Mouse (Mus musculus): ENCODE data around the gene Kctd19. TPM values are rescaled to one million over a fixed set of nuclear protein-coding genes. Genes with fewer than 3 reads are reported as not detected.

Gene Kctd19
- polyA plus RNA-seq (2014; fragmentation: Illumina TruSeq; extraction: RNeasy Lipid Tissue Mini Kit (QIAGEN cat#74804); ENCODE audit: low read depth, low replicate concordance), result not detected

DNA sequence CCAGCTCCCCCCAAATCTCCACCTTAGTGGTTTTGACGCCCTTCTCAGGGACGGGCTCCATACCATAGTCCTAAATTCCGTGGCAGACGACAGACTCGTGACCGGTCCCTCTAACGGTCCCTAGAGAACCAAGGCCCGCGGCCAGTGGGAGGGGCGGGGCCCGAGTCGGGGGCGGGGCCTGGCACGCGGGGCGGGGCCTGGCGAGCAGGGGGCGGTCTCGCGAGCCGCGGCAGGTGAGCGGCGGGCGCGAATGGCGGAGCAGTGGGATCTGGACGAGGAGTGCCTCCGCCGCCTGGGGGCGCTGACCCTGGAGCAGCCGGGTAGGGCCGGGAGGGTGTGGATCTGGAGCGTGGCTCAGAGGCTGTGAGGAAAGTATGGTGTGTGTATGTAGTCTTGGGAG, at the start of gene Kctd19, which contains the start of gene Lrrc36:
Gene Kctd19 (minus strand): TSS at position 112 of the 400 bp plus-strand sequence.
Gene Lrrc36 (plus strand): TSS at position 181 of the 400 bp plus-strand sequence.

GRCm38 (mm10) chr8:105373032-105373431, 40.3 kb downstream of the Kctd19 start, which contains the start of gene Plekhg4:
Gene Plekhg4 (plus strand): TSS chr8:105373274.

DNA sequence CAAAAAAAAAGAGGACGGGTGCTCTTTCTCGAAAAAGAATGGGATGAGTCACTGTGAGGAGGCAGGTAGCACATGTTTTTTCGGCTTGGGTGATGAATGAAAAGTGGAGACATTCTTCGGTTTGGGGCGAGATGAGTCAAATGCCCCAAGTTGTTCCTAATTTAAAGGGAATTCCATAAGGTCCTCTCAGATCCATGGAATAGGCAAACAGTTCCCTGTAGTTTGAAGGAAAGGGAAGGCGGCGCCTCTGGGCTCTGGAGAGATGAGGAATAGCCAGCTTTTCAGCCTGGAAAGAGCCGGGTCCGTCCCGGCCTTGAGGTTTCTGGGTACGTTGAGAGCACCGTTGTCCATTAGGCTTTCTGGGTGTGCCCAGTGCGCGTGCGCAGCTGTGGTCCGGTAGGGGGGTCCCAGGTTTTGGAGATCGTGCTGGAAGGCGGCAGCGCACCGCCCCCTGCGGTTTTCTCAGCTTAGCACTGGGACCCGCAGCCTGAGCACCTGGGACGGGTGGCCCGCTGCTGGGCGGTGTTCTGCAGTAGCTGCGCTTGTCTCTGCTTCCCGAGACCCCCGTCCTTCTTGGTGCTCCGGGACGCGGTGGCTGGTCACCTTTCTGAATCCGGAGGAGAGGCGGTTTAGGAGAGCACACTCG, 64.7 kb downstream of the Kctd19 start, which contains the start of gene Slc9a5:
Gene Slc9a5 (plus strand): TSS at position 394 of the 646 bp plus-strand sequence.

GRCm38 (mm10) chr8:105347428-105348221, 65.7 kb downstream of the Kctd19 start, which contains the start of gene Fhod1:
Gene Fhod1 (minus strand): TSS chr8:105347953.

Other genes starting within 250 kb of the Kctd19 start
- gene Cbfb, start 242.8 kb downstream of the Kctd19 start, polyA plus RNA-seq (2014; fragmentation: Illumina TruSeq; extraction: RNeasy Lipid Tissue Mini Kit (QIAGEN cat#74804); ENCODE audit: low read depth, low replicate concordance), result 50.5 TPM
- 33.1 TPM for gene D230025D16Rik, start 188.4 kb downstream of the Kctd19 start, polyA plus RNA-seq (2014; fragmentation: Illumina TruSeq; extraction: RNeasy Lipid Tissue Mini Kit (QIAGEN cat#74804); ENCODE audit: low read depth, low replicate concordance)
- gene B3gnt9, start 158.3 kb downstream of the Kctd19 start, polyA plus RNA-seq (2014; fragmentation: Illumina TruSeq; extraction: RNeasy Lipid Tissue Mini Kit (QIAGEN cat#74804); ENCODE audit: low read depth, low replicate concordance), result 0.81 TPM
- 0.69 TPM for gene Tradd, start 148.9 kb downstream of the Kctd19 start, polyA plus RNA-seq (2014; fragmentation: Illumina TruSeq; extraction: RNeasy Lipid Tissue Mini Kit (QIAGEN cat#74804); ENCODE audit: low read depth, low replicate concordance)
- gene Fbxl8, start 148.9 kb downstream of the Kctd19 start, polyA plus RNA-seq (2014; fragmentation: Illumina TruSeq; extraction: RNeasy Lipid Tissue Mini Kit (QIAGEN cat#74804); ENCODE audit: low read depth, low replicate concordance), result not detected
- gene Hsf4, start 143.7 kb downstream of the Kctd19 start, polyA plus RNA-seq (2014; fragmentation: Illumina TruSeq; extraction: RNeasy Lipid Tissue Mini Kit (QIAGEN cat#74804); ENCODE audit: low read depth, low replicate concordance), result not detected
- gene Nol3, start 137.4 kb downstream of the Kctd19 start, polyA plus RNA-seq (2014; fragmentation: Illumina TruSeq; extraction: RNeasy Lipid Tissue Mini Kit (QIAGEN cat#74804); ENCODE audit: low read depth, low replicate concordance), result 1.5 TPM
- gene 4931428F04Rik, start 123.6 kb downstream of the Kctd19 start, polyA plus RNA-seq (2014; fragmentation: Illumina TruSeq; extraction: RNeasy Lipid Tissue Mini Kit (QIAGEN cat#74804); ENCODE audit: low read depth, low replicate concordance), result 0.28 TPM
- gene Exoc3l, start 117.4 kb downstream of the Kctd19 start, polyA plus RNA-seq (2014; fragmentation: Illumina TruSeq; extraction: RNeasy Lipid Tissue Mini Kit (QIAGEN cat#74804); ENCODE audit: low read depth, low replicate concordance), result not detected
- gene E2f4, start 115.8 kb downstream of the Kctd19 start, polyA plus RNA-seq (2014; fragmentation: Illumina TruSeq; extraction: RNeasy Lipid Tissue Mini Kit (QIAGEN cat#74804); ENCODE audit: low read depth, low replicate concordance), result 4.1 TPM
- 4.1 TPM for gene Elmo3, start 107.9 kb downstream of the Kctd19 start, polyA plus RNA-seq (2014; fragmentation: Illumina TruSeq; extraction: RNeasy Lipid Tissue Mini Kit (QIAGEN cat#74804); ENCODE audit: low read depth, low replicate concordance)
- 0.16 TPM for gene Lrrc29, start 87.2 kb downstream of the Kctd19 start, polyA plus RNA-seq (2014; fragmentation: Illumina TruSeq; extraction: RNeasy Lipid Tissue Mini Kit (QIAGEN cat#74804); ENCODE audit: low read depth, low replicate concordance)
- 10.8 TPM for gene Tmem208, start 87.1 kb downstream of the Kctd19 start, polyA plus RNA-seq (2014; fragmentation: Illumina TruSeq; extraction: RNeasy Lipid Tissue Mini Kit (QIAGEN cat#74804); ENCODE audit: low read depth, low replicate concordance)
- gene Fhod1, start 65.5 kb downstream of the Kctd19 start, polyA plus RNA-seq (2014; fragmentation: Illumina TruSeq; extraction: RNeasy Lipid Tissue Mini Kit (QIAGEN cat#74804); ENCODE audit: low read depth, low replicate concordance), result 0.28 TPM
- gene Slc9a5, start 64.7 kb downstream of the Kctd19 start, polyA plus RNA-seq (2014; fragmentation: Illumina TruSeq; extraction: RNeasy Lipid Tissue Mini Kit (QIAGEN cat#74804); ENCODE audit: low read depth, low replicate concordance), result not detected
- not detected for gene Plekhg4, start 40.2 kb downstream of the Kctd19 start, polyA plus RNA-seq (2014; fragmentation: Illumina TruSeq; extraction: RNeasy Lipid Tissue Mini Kit (QIAGEN cat#74804); ENCODE audit: low read depth, low replicate concordance)
- gene Lrrc36, start 69 bp upstream of the Kctd19 start, polyA plus RNA-seq (2014; fragmentation: Illumina TruSeq; extraction: RNeasy Lipid Tissue Mini Kit (QIAGEN cat#74804); ENCODE audit: low read depth, low replicate concordance), result not detected
- gene Tppp3, start 58.0 kb upstream of the Kctd19 start, polyA plus RNA-seq (2014; fragmentation: Illumina TruSeq; extraction: RNeasy Lipid Tissue Mini Kit (QIAGEN cat#74804); ENCODE audit: low read depth, low replicate concordance), result not detected
- 2.7 TPM for gene Zdhhc1, start 83.4 kb upstream of the Kctd19 start, polyA plus RNA-seq (2014; fragmentation: Illumina TruSeq; extraction: RNeasy Lipid Tissue Mini Kit (QIAGEN cat#74804); ENCODE audit: low read depth, low replicate concordance)
- gene Hsd11b2, start 105.3 kb upstream of the Kctd19 start, polyA plus RNA-seq (2014; fragmentation: Illumina TruSeq; extraction: RNeasy Lipid Tissue Mini Kit (QIAGEN cat#74804); ENCODE audit: low read depth, low replicate concordance), result 39.1 TPM
- gene Atp6v0d1, start 152.5 kb upstream of the Kctd19 start, polyA plus RNA-seq (2014; fragmentation: Illumina TruSeq; extraction: RNeasy Lipid Tissue Mini Kit (QIAGEN cat#74804); ENCODE audit: low read depth, low replicate concordance), result 30.4 TPM
- gene Ripor1, start 191.8 kb upstream of the Kctd19 start, polyA plus RNA-seq (2014; fragmentation: Illumina TruSeq; extraction: RNeasy Lipid Tissue Mini Kit (QIAGEN cat#74804); ENCODE audit: low read depth, low replicate concordance), result 0.93 TPM
- gene Ctcf, start 223.1 kb upstream of the Kctd19 start, polyA plus RNA-seq (2014; fragmentation: Illumina TruSeq; extraction: RNeasy Lipid Tissue Mini Kit (QIAGEN cat#74804); ENCODE audit: low read depth, low replicate concordance), result 70.9 TPM
- not detected for gene Agrp, start 223.9 kb upstream of the Kctd19 start, polyA plus RNA-seq (2014; fragmentation: Illumina TruSeq; extraction: RNeasy Lipid Tissue Mini Kit (QIAGEN cat#74804); ENCODE audit: low read depth, low replicate concordance)